Mouse (Mus musculus) cortical plate, adult 2 months (tissue): Measurements from ENCODE around the gene Pakap.

Experiments
- CTCF ChIP-seq: fragments of 200-500 bp; IDR thresholded peaks from 2 replicates; pipeline ENCODE4 v1.5.1; 2011; ENCODE audit warnings: mild to moderate bottlenecking, control low read depth, low read length; ENCODE audit not compliant: insufficient read depth; ENCODE audit errors: extremely low read depth
- POLR2A ChIP-seq: fragments of 200-500 bp; IDR thresholded peaks from 2 replicates; pipeline ENCODE4 v1.6.1; 2011; ENCODE audit warnings: mild to moderate bottlenecking, low read length, control low read depth; ENCODE audit not compliant: insufficient read depth; ENCODE audit errors: extremely low read depth

- TF ChIP-seq CTCF (no peak), POLR2A (no peak)
Observed at GRCm38 (mm10) chr4:57611303-57612077, 43.5 kb downstream of the Pakap start.
